Mouse (Mus musculus): ENCODE results near the gene Hoxb6. TPM values are rescaled to one million over a fixed set of nuclear protein-coding genes. Genes with fewer than 3 reads are reported as not detected.

Hoxb6 gene
- total RNA-seq, 2 experiments from 2014 or later, result not detected

GRCm38 (mm10) chr11:96326705-96327104, 34.4 kb downstream of the Hoxb6 start:
- ATAC-seq (replicated peaks; ENCODE audit: low FRiP score, poor library complexity, severe bottlenecking), result no peak

- ATAC-seq (replicated peaks; ENCODE audit: low FRiP score, poor library complexity, severe bottlenecking), result no peak
Measured at GRCm38 (mm10) chr11:96327122-96327521, 34.8 kb downstream of the Hoxb6 start.

- ATAC-seq (replicated peaks; ENCODE audit: low FRiP score, poor library complexity, severe bottlenecking), result no peak
Measured at GRCm38 (mm10) chr11:96327750-96328149, 35.5 kb downstream of the Hoxb6 start.

- no peak for ATAC-seq (replicated peaks; ENCODE audit: low FRiP score, poor library complexity, severe bottlenecking)
Measured at GRCm38 (mm10) chr11:96328605-96329004, 36.3 kb downstream of the Hoxb6 start.

- ATAC-seq (replicated peaks; ENCODE audit: low FRiP score, poor library complexity, severe bottlenecking), result no peak
Measured at GRCm38 (mm10) chr11:96332105-96332504, 39.8 kb downstream of the Hoxb6 start.

GRCm38 (mm10) chr11:96332618-96333032, 40.3 kb downstream of the Hoxb6 start:
- no peak for ATAC-seq (replicated peaks; ENCODE audit: low FRiP score, poor library complexity, severe bottlenecking)

- no peak for ATAC-seq (replicated peaks; ENCODE audit: low FRiP score, poor library complexity, severe bottlenecking)
Measured at GRCm38 (mm10) chr11:96333241-96334001, 41.1 kb downstream of the Hoxb6 start.

GRCm38 (mm10) chr11:96334002-96334364, 41.7 kb downstream of the Hoxb6 start:
- no peak for ATAC-seq (replicated peaks; ENCODE audit: low FRiP score, poor library complexity, severe bottlenecking)

- ATAC-seq (replicated peaks; ENCODE audit: low FRiP score, poor library complexity, severe bottlenecking), result no peak
Measured at GRCm38 (mm10) chr11:96334998-96335397, 42.7 kb downstream of the Hoxb6 start.

- no peak for ATAC-seq (replicated peaks; ENCODE audit: low FRiP score, poor library complexity, severe bottlenecking)
Measured at GRCm38 (mm10) chr11:96336597-96336996, 44.3 kb downstream of the Hoxb6 start.

- no peak for ATAC-seq (replicated peaks; ENCODE audit: low FRiP score, poor library complexity, severe bottlenecking)
Measured at GRCm38 (mm10) chr11:96337026-96337425, 44.8 kb downstream of the Hoxb6 start.

GRCm38 (mm10) chr11:96338957-96339855, 46.9 kb downstream of the Hoxb6 start:
- ATAC-seq (replicated peaks; ENCODE audit: low FRiP score, poor library complexity, severe bottlenecking), result no peak

GRCm38 (mm10) chr11:96340698-96341365, 48.6 kb downstream of the Hoxb6 start:
- no peak for ATAC-seq (replicated peaks; ENCODE audit: low FRiP score, poor library complexity, severe bottlenecking)

- no peak for ATAC-seq (replicated peaks; ENCODE audit: low FRiP score, poor library complexity, severe bottlenecking)
Measured at GRCm38 (mm10) chr11:96341701-96342575, 49.7 kb downstream of the Hoxb6 start.

GRCm38 (mm10) chr11:96342576-96342930, 50.3 kb downstream of the Hoxb6 start:
- ATAC-seq (replicated peaks; ENCODE audit: low FRiP score, poor library complexity, severe bottlenecking), result no peak

GRCm38 (mm10) chr11:96343206-96343745, 51.0 kb downstream of the Hoxb6 start:
- no peak for ATAC-seq (replicated peaks; ENCODE audit: low FRiP score, poor library complexity, severe bottlenecking)

GRCm38 (mm10) chr11:96344061-96344877, 52.0 kb downstream of the Hoxb6 start:
- no peak for ATAC-seq (replicated peaks; ENCODE audit: low FRiP score, poor library complexity, severe bottlenecking)

- ATAC-seq (replicated peaks; ENCODE audit: low FRiP score, poor library complexity, severe bottlenecking), result no peak
Measured at GRCm38 (mm10) chr11:96344878-96345159, 52.5 kb downstream of the Hoxb6 start.

All from erythroblast, adult 5-6 weeks (primary cell).